Mouse (Mus musculus) liver, embryonic 14.5 days (tissue): ENCODE data around the gene 4931428F04Rik. TPM values are rescaled to one million over a fixed set of nuclear protein-coding genes. Genes with fewer than 3 reads are reported as not detected.

ENCODE experiments used
- ATAC-seq: fragments of 200-750 bp; cut with Nextera tagmentation; 2 replicates; pipeline ENCODE4 v1.8.0; 2017; ENCODE audit warnings: moderate number of reproducible peaks, mild to moderate bottlenecking, moderate library complexity; ENCODE audit not compliant: insufficient read depth
- DNase-seq, 3 experiments: peaks; one replicate each; pipeline ENCODE4 v3.0.0-alpha.2; 2012 to 2013; ENCODE audit warnings: low read depth in 3 of 3, low spot score in 3 of 3
- H3K27ac ChIP-seq: fragments of 300-500 bp; sonication (generic); 2 replicates; pipeline ENCODE4 v1.5.1; 2014; ENCODE audit warnings: moderate library complexity, mild to moderate bottlenecking, control low read depth, inconsistent platforms
- H3K27me3 ChIP-seq: fragments of 300-500 bp; sonication (generic); 2 replicates; pipeline ENCODE4 v1.6.1; 2014; ENCODE audit warnings: mild to moderate bottlenecking, low read length, moderate library complexity; ENCODE audit not compliant: control insufficient read depth, insufficient read depth
- H3K36me3 ChIP-seq: fragments of 300-500 bp; sonication (generic); replicated peaks from 2 replicates; pipeline ENCODE4 v1.6.1; 2014; ENCODE audit warnings: low read depth; ENCODE audit not compliant: control insufficient read depth, insufficient read depth
- H3K4me1 ChIP-seq, 2 experiments: fragments of 200-500 bp in 1 of 2; fragments of 300-500 bp in 1 of 2; sonication (generic) in 1 of 2; replicated peaks; 2 replicates each; pipeline ENCODE4 v1.6.1; 2012 to 2014; ENCODE audit warnings: antibody characterized with exemption in 1 of 2, inconsistent platforms in 1 of 2, low read length in 1 of 2; ENCODE audit not compliant: control insufficient read depth in 2 of 2, insufficient read depth in 2 of 2
- H3K4me2 ChIP-seq: fragments of 300-500 bp; sonication (generic); 2 replicates; pipeline ENCODE4 v1.6.1; 2014; ENCODE audit warnings: low read depth, mild to moderate bottlenecking, control low read depth, moderate library complexity
- H3K4me3 ChIP-seq, 2 experiments: fragments of 200-500 bp in 1 of 2; fragments of 300-500 bp in 1 of 2; sonication (generic) in 1 of 2; 2 replicates each; pipeline ENCODE4 v1.5.1; 2012 to 2014; ENCODE audit warnings: low read depth in 2 of 2, low read length in 2 of 2, mild to moderate bottlenecking in 2 of 2, control low read depth in 1 of 2, inconsistent platforms in 1 of 2, moderate library complexity in 1 of 2; ENCODE audit not compliant: insufficient read depth in 1 of 2
- H3K9ac ChIP-seq: fragments of 300-500 bp; sonication (generic); replicated peaks from 2 replicates; pipeline ENCODE4 v1.6.1; 2014; ENCODE audit warnings: mild to moderate bottlenecking, control low read depth, moderate library complexity
- H3K9me3 ChIP-seq: fragments of 300-500 bp; sonication (generic); 2 replicates; pipeline ENCODE4 v1.6.1; 2016; ENCODE audit warnings: low read length, mixed read lengths; ENCODE audit not compliant: control insufficient read depth
- CTCF ChIP-seq: IDR thresholded peaks from 2 replicates; pipeline ENCODE4 v1.5.1; 2016; ENCODE audit warnings: antibody characterized with exemption, low read depth, control low read depth
- EP300 ChIP-seq: IDR thresholded peaks from 2 replicates; pipeline ENCODE4 v1.6.1; 2016; ENCODE audit warnings: antibody characterized with exemption, low read depth
- WGBS: fragments of 180-500 bp; shearing (Covaris S2); extraction: QIAGEN DNeasy Blood & Tissue Kit; methylation state at CpG from one replicate; pipeline ENCODE4 v1.1.7; 2014; ENCODE audit not compliant: insufficient replicate concordance; 5-methylcytosine and 5-hydroxymethylcytosine counted together
- polyA plus RNA-seq, 2 experiments: library from polyadenylated mRNA; depleted of rRNA in 1 of 2; stranded (reverse) in 1 of 2; unstranded in 1 of 2; fragments of >200 nt; fragmentation: Nextera tagmentation in 1 of 2; extraction: Ambion mirVana in 1 of 2; gene quantifications; 2 replicates each; pipeline versions ENCODE4 v1.2.1 to v1.2.3; 2012 to 2014

4931428F04Rik gene
- polyA plus RNA-seq, 2 experiments: 0.62 to 1.3 TPM

DNA sequence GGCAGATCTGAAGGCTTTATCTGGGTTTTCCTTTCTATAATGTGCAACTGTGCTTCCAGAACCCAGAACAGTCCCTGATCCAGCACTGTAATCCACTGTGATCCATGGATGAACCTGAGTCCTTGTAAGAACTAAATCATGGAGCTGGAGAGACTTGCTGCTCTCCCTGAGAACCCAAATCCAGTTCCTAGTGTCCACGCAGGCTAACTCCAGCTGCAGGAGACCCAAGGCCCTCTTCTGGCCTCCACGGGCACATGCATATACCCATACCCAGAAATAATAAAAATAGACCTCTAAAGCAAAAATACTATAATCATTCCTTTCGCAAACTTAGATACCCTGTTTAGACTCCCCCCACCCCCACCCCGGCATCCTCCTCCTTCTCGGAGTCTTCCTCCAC is 1.4 kb downstream of the 4931428F04Rik start:
- no peaks in the 10 kb centered on the region for H3K9me3 ChIP-seq
- no peak overlapping the region for H3K4me2 ChIP-seq
- H3K4me3 ChIP-seq: no peak overlapping the region
- TF ChIP-seq EP300: no peak
- TF ChIP-seq CTCF: 0 out of 2 replicates have a peak, but pooled peaks have one; percentile 7
- no peak overlapping the region for H3K9ac ChIP-seq
- ATAC-seq (no peak), DNase-seq (no peak)
- H3K27me3 ChIP-seq: peaks cover 12% of the 10 kb centered on the region
- no peak overlapping the region for H3K27ac ChIP-seq
- peaks cover 12 to 16% of the 10 kb centered on the region in 2 experiments for H3K4me1 ChIP-seq
- WGBS: 86% methylated on average over 5 of the region's 5 CpGs
- no peaks in the 10 kb centered on the region for H3K36me3 ChIP-seq

DNA sequence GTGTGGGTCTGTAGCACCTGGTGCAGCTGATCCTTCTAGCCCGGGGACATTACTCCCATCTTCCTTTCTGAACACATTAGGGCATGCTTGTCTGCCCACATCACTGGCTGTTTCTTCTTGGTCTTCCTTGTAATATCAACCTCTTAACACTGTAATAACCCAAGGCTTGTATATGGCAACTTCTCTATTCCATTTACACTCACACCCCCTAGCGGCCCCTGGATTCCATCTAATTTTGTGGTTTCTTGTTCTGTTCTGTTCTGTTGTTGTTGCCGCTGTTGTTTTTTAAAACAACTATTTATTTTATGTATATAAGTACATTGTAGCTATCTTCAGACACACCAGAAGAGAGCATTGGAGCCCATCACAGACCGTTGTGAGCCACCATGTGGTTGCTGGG is 2.8 kb downstream of the 4931428F04Rik start:
- peaks cover 12% of the 10 kb centered on the region for H3K27me3 ChIP-seq
- no peak overlapping the region for H3K9ac ChIP-seq
- no peak overlapping the region for H3K4me2 ChIP-seq
- no peak for TF ChIP-seq EP300
- TF ChIP-seq CTCF: no peak
- no peak overlapping the region for H3K27ac ChIP-seq
- 73% methylated on average over 4 of the region's 4 CpGs for WGBS
- peaks cover 12 to 21% of the 10 kb centered on the region in 2 experiments for H3K4me1 ChIP-seq
- H3K36me3 ChIP-seq: no peaks in the 10 kb centered on the region
- no peak for DNase-seq
- ATAC-seq: no peak
- no peak overlapping the region for H3K4me3 ChIP-seq
- no peaks in the 10 kb centered on the region for H3K9me3 ChIP-seq

DNA sequence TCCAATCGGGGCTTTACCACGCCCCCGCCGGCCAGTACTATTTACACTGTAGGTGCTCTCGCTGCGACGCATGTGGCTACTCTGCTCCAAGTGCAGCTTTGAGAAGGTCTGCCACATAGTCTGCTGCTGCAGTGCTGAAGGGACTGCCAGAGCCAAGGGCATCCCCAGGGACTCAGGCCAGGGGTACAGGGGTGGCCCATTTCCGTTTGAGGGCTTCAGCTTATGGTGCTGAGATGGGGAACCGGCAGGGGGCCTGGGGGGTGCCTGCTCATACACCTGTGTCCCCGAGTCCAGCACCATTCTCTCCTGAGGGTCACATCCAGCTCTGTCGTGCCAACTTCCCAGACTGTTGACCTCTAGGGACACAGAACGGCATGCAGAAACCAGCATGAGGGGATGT is 4.2 kb downstream of the 4931428F04Rik start:
- peaks cover 12% of the 10 kb centered on the region for H3K27me3 ChIP-seq

DNA sequence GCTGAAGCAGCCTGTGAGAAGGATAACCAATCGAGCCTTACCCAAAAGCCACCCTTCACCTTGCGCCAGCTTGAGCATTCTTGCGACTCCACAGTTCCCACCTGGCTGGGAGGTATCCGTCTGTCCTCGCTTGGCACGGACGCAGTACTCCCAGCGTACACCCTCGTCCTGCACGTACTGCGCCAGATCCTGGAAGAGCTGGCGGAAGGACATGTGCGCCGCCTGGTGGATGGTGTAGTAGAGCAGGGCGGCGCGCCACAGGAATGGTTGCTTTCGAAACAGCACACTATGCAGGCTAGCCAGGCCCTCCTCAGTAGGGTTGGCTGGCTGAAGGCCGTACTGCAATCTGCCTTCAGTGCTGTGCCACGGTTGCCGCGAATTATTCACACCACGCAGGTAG is 6.6 kb downstream of the 4931428F04Rik start:
- Histone ChIP-seq H3K9ac (no peak overlapping the region), H3K36me3 (no peaks in the 10 kb centered on the region), H3K9me3 (no peaks in the 10 kb centered on the region), H3K27me3 (peaks cover 19% of the 10 kb centered on the region), H3K4me1 (peaks cover 4 to 6% of the 10 kb centered on the region in 2 experiments; a peak in 1 of 4 replicates), H3K4me2 (peak overlapping the region; percentile 1; the same call in 1 of the 2 replicates), H3K27ac (no peak overlapping the region), H3K4me3 (no peak overlapping the region)
- ATAC-seq: peak; percentile 70
- no peak for DNase-seq
- 23% methylated on average over 23 of the region's 23 CpGs for WGBS
- TF ChIP-seq EP300: no peak
- TF ChIP-seq CTCF: peak; percentile 99

More for the DNA sequence above, 4.2 kb downstream of the 4931428F04Rik start:
- Histone ChIP-seq H3K4me3 (no peak overlapping the region), H3K9me3 (no peaks in the 10 kb centered on the region), H3K36me3 (no peaks in the 10 kb centered on the region), H3K4me2 (no peak overlapping the region), H3K9ac (no peak overlapping the region), H3K27ac (no peak overlapping the region), H3K4me1 (peaks cover 12 to 18% of the 10 kb centered on the region in 2 experiments)
- no peak for TF ChIP-seq CTCF
- no peak for TF ChIP-seq EP300
- ATAC-seq (no peak), DNase-seq (no peak)
- 56% methylated on average over 12 of the region's 12 CpGs for WGBS

DNA sequence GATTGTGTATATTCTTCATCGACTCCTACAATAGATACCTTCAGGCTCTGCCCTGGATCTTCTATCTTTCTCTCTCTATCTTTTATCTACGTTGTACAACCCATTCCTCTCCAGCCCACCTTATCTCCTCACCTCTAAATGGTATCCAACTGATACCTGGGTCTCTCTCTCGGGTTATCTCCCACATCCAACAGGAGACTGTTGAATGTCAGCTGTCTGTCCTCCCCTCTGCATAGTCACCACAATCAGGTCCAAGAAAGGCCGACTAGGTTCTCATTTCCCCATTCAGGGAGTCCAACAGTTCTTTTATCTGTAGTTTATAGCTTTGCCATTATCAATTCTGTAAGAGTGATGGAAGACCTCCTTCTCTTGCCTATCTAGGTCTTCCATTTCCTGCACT is 7.4 kb downstream of the 4931428F04Rik start:
- Histone ChIP-seq H3K27ac (no peak overlapping the region), H3K4me2 (no peak overlapping the region), H3K9me3 (no peaks in the 10 kb centered on the region), H3K27me3 (peaks cover 27% of the 10 kb centered on the region), H3K4me1 (peaks cover 4 to 6% of the 10 kb centered on the region in 2 experiments; a peak in 1 of 4 replicates), H3K4me3 (no peak overlapping the region), H3K9ac (no peak overlapping the region), H3K36me3 (no peaks in the 10 kb centered on the region)
- DNase-seq (no peak), ATAC-seq (no peak)
- WGBS: 34% methylated on average over 4 of the region's 4 CpGs
- TF ChIP-seq CTCF (no peak), EP300 (no peak)
